Mouse (Mus musculus) urinary bladder, postnatal 0 days (tissue): ENCODE measurements around the gene Glmn. TPM values are rescaled to one million over a fixed set of nuclear protein-coding genes. Genes with fewer than 3 reads are reported as not detected.

Experiments used
- polyA plus RNA-seq: library from polyadenylated mRNA; unstranded; fragments of >200 nt; fragmentation: Nextera tagmentation; extraction: Ambion mirVana; gene quantifications from 2 replicates; pipeline ENCODE4 v1.2.1, GENCODE M21; 2015

Gene Glmn
- polyA plus RNA-seq, result 12.9 TPM in 2 replicates

GRCm38 (mm10) chr5:107597301-107598077, at the start of gene Glmn, which contains the start of gene Rpap2:
Gene Glmn, minus strand, starts transcription at chr5:107597888.
Gene Rpap2, plus strand, starts transcription at chr5:107597373.

DNA sequence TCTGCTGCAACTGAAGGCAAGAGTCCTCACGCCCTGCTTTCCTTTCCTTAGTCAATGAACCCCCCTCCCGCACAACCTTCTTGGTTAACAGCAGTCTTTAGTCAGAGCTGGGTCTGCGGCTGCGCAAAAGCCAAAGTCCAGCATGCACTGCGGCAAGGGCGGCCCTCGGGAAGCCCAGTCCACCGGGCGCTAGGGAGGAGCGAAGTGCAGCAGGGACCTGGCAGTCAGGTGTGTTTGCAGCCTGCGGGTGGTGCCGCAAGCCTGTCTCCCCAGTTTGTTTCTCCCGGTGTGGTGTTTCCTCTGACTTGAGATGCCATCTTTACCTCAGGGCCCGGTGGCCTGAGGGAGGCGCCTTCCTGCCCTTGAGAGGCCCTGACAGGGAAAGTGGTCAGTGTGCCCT, 63.1 kb downstream of the Glmn start, which contains the start of gene 1700028K03Rik:
Gene 1700028K03Rik (plus strand): TSS at position 129 of the 400 bp plus-strand sequence.

GRCm38 (mm10) chr5:107507321-107507720, 90.4 kb downstream of the Glmn start, which contains the start of gene Gm42669:
Gene Gm42669, plus strand, starts transcription at chr5:107507621.

Other genes with a start within 250 kb of the Glmn start
- gene Ephx4, start 195.2 kb downstream of the Glmn start, polyA plus RNA-seq, result 0.29 and 0.54 TPM in 2 replicates
- gene Lpcat2b, start 166.3 kb downstream of the Glmn start, polyA plus RNA-seq, result not detected in 2 replicates
- gene Btbd8, start 159.9 kb downstream of the Glmn start, polyA plus RNA-seq, result 1.8 and 2.1 TPM in 2 replicates
- gene Gm42669, start 90.3 kb downstream of the Glmn start, polyA plus RNA-seq, result 0.07 TPM in 2 replicates
- 0.02 and 0.07 TPM in 2 replicates for gene 1700028K03Rik, start 63.2 kb downstream of the Glmn start, polyA plus RNA-seq
- gene Rpap2, start 515 bp downstream of the Glmn start, polyA plus RNA-seq, result 10.4 and 11.4 TPM in 2 replicates
- 0.07 TPM in 1 of 2 replicates, not detected in the other for gene Gfi1, start 128.1 kb upstream of the Glmn start, polyA plus RNA-seq
- 0.16 TPM in 1 of 2 replicates, not detected in the other for gene Ube2d2b, start 232.2 kb upstream of the Glmn start, polyA plus RNA-seq